ENCODE assay signal across 15 mouse cellular contexts in the genomic region with DNA sequence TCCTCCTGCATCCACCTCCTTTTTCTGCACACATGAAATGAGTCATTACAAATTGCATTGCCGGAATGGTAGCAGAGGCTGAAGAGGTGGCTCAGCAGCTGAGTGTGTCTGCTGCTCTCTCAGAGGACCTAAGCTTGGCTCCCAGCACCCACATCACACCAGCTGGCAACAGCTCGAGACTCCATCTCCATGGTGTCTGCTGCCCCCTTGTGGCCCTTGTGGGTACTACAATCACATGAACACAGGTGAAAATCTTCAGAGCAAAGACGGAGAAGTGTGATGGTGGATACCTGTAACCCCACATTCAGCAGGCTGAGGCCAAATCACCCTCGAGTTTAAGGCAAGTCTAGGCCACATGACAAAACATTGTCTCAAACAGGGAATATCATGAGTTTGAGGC. TPM values are rescaled to one million over a fixed set of nuclear protein-coding genes. Genes with fewer than 3 reads are reported as not detected.
DNase-seq lines count a peak whose midpoint lies in the region; ATAC-seq and TF ChIP-seq lines count a peak whose summit lies in the region.
"Had no signal": no experiment of that assay in that cellular context is flagged by ENCODE, and none has a peak within 500 bp of the region (broad histone marks: within the 10 kb centered on the region; RNA-seq: fewer than 3 reads in every experiment).

No protein-coding gene starts in this region.

- H3K9me3 ChIP-seq in megakaryocyte, embryonic 14.5 days = peaks cover 28% of the 10 kb centered on the region
- no peaks in the 10 kb centered on the region for H3K9me3 ChIP-seq in stomach, postnatal 0 days (ENCODE audit: control insufficient read depth, low read length)

- no peak overlapping the region for H3K4me2 ChIP-seq in stomach, postnatal 0 days (replicated peaks; ENCODE audit: low read depth)
- H3K4me2 ChIP-seq: heart, embryonic 11.5 days; midbrain, embryonic 11.5 days had no signal

- H3K4me1 ChIP-seq in megakaryocyte, embryonic 14.5 days = peaks cover 6% of the 10 kb centered on the region
- no peaks in the 10 kb centered on the region for H3K4me1 ChIP-seq in bone marrow, adult 2 months (ENCODE audit: control insufficient read depth, insufficient read depth, low read length)
- H3K4me1 ChIP-seq in stomach, postnatal 0 days (replicated peaks; ENCODE audit: control insufficient read depth, insufficient read depth) = no peaks in the 10 kb centered on the region

- no peaks in the 10 kb centered on the region for H3K36me3 ChIP-seq in megakaryocyte, embryonic 14.5 days (replicated peaks; ENCODE audit: low read length)
- no peaks in the 10 kb centered on the region for H3K36me3 ChIP-seq in stomach, postnatal 0 days (ENCODE audit: control insufficient read depth, insufficient read depth, low read length)

- peaks cover 19% of the 10 kb centered on the region for H3K27me3 ChIP-seq in megakaryocyte, embryonic 14.5 days (replicated peaks)
- H3K27me3 ChIP-seq in stomach, postnatal 0 days (ENCODE audit: control insufficient read depth, insufficient read depth, low read length) = no peaks in the 10 kb centered on the region

- TF ChIP-seq CTCF in gastrocnemius, adult 2 months (IDR thresholded peaks at IDR 0.05) = peak; percentile 30
- peak; percentile 75 for TF ChIP-seq CTCF in bone marrow, adult 2 months (IDR thresholded peaks at IDR 0.05; ENCODE audit: control insufficient read depth, insufficient read depth, low read length)
- peak; percentile 61 for TF ChIP-seq CTCF in stomach, postnatal 0 days (IDR thresholded peaks at IDR 0.05; ENCODE audit: low read depth)

- no peak for TF ChIP-seq EP300 in stomach, postnatal 0 days (optimal IDR thresholded peaks at IDR 0.05)

- no peak overlapping the region for H3K4me3 ChIP-seq in gastrocnemius, adult 2 months
- peak overlapping the region; percentile 8 for H3K4me3 ChIP-seq in megakaryocyte, embryonic 14.5 days (replicated peaks)
- no peak overlapping the region for H3K4me3 ChIP-seq in bone marrow, adult 2 months (replicated peaks; ENCODE audit: control insufficient read depth, low read depth, low read length)
- H3K4me3 ChIP-seq in stomach, postnatal 0 days (ENCODE audit: low read depth, low read length) = no peak overlapping the region

- 41% methylated on average over 4 of the region's 4 CpGs for WGBS in bone marrow, adult 2 months
- WGBS in stomach, postnatal 0 days = 48% methylated on average over 4 of the region's 4 CpGs

- H3K9ac ChIP-seq in stomach, postnatal 0 days (ENCODE audit: low read length) = no peak overlapping the region

- H3K27ac ChIP-seq in gastrocnemius, adult 2 months = no peak overlapping the region
- no peak overlapping the region for H3K27ac ChIP-seq in bone marrow, adult 2 months (ENCODE audit: control insufficient read depth, insufficient read depth, low read depth, low read length, poor library complexity)
- H3K27ac ChIP-seq in stomach, postnatal 0 days (replicated peaks) = no peak overlapping the region

- TF ChIP-seq POLR2A in bone marrow, adult 2 months (IDR thresholded peaks at IDR 0.05; ENCODE audit: borderline replicate concordance, control insufficient read depth, low read depth, low read length) = no peak

- no peak for DNase-seq in gastrocnemius, adult 2 months
- DNase-seq in gastrocnemius, postnatal 14 days = no peak
- DNase-seq in stomach, postnatal 0 days (ENCODE audit: low spot score) = no peak
- DNase-seq in frontal cortex, postnatal 25 days (ENCODE audit: low spot score in 2 of 2) = no peak
- DNase-seq in embryo, embryonic 9.5 days (ENCODE audit: extremely low spot score) = no peak
- DNase-seq: cerebellum, adult 11-12 months had no signal

- ATAC-seq in megakaryocyte, adult 5-6 weeks (ENCODE audit: poor library complexity, severe bottlenecking) = no peak
- no peak for ATAC-seq in stomach, postnatal 0 days (ENCODE audit: low FRiP score, low TSS enrichment)
- ATAC-seq: hindbrain, embryonic 16.5 days had no signal

- intact Hi-C loops in gastrocnemius, adult 2 months (cut with DNase I) = no loop called here
- intact Hi-C loops in gastrocnemius, postnatal 14 days (cut with DNase I; ENCODE audit: low total_unique reads) = no loop called here

RNA-seq across cellular contexts. Expression of a gene that starts 8.9 kb away (rescaled TPM):
- total RNA-seq in gastrocnemius, adult 2 months (2021) = not detected
- total RNA-seq in gastrocnemius, postnatal 14 days (2021) = not detected
- not detected in 2 replicates for polyA plus RNA-seq in megakaryocyte, embryonic 14.5 days (2012; ENCODE audit: insufficient read depth, low replicate concordance)
- not detected in 2 replicates for total RNA-seq in megakaryocyte, adult 5-6 weeks (2015)
- not detected in 2 replicates for total RNA-seq in megakaryocyte, adult 5-6 weeks (2017)
- polyA plus RNA-seq in bone marrow, adult 2 months (2011; ENCODE audit: insufficient read depth, insufficient read length, low replicate concordance, missing spikeins) = not detected in 2 replicates
- 196 and 201 TPM in 2 replicates for polyA plus RNA-seq in stomach, postnatal 0 days (2015; fragmentation: Nextera tagmentation; extraction: Ambion mirVana)
- polyA plus RNA-seq: C2C12; embryonic facial prominence, embryonic 11.5 days; heart, embryonic 11.5 days; hindbrain, embryonic 16.5 days; midbrain, embryonic 11.5 days; neural tube, embryonic 14.5 days had no signal

RNA-seq across cellular contexts. Expression of a gene that starts 12.2 kb away (rescaled TPM):
- total RNA-seq in gastrocnemius, adult 2 months (2021) = under 1 TPM; 0.25 to 0.64 TPM
- total RNA-seq in gastrocnemius, postnatal 14 days (2021) = under 1 TPM; 0.29 to 0.33 TPM
- polyA plus RNA-seq in megakaryocyte, embryonic 14.5 days (2012; ENCODE audit: insufficient read depth, low replicate concordance) = 9.0 and 25.3 TPM in 2 replicates
- 5.9 and 7.6 TPM in 2 replicates for total RNA-seq in megakaryocyte, adult 5-6 weeks (2015)
- 14.2 and 17.0 TPM in 2 replicates for total RNA-seq in megakaryocyte, adult 5-6 weeks (2017)
- polyA plus RNA-seq in bone marrow, adult 2 months (2011; ENCODE audit: insufficient read depth, insufficient read length, low replicate concordance, missing spikeins) = 118 and 180 TPM in 2 replicates
- 15.5 and 17.0 TPM in 2 replicates for polyA plus RNA-seq in stomach, postnatal 0 days (2015; fragmentation: Nextera tagmentation; extraction: Ambion mirVana)

RNA-seq across cellular contexts. Expression of a gene that starts 24.2 kb away (rescaled TPM):
- not detected for total RNA-seq in gastrocnemius, adult 2 months (2021)
- total RNA-seq in gastrocnemius, postnatal 14 days (2021) = not detected
- not detected in 2 replicates for polyA plus RNA-seq in megakaryocyte, embryonic 14.5 days (2012; ENCODE audit: insufficient read depth, low replicate concordance)
- not detected in 2 replicates for total RNA-seq in megakaryocyte, adult 5-6 weeks (2015)
- total RNA-seq in megakaryocyte, adult 5-6 weeks (2017) = not detected in 2 replicates
- polyA plus RNA-seq in bone marrow, adult 2 months (2011; ENCODE audit: insufficient read depth, insufficient read length, low replicate concordance, missing spikeins) = not detected in 2 replicates
- 0.15 and 0.42 TPM in 2 replicates for polyA plus RNA-seq in stomach, postnatal 0 days (2015; fragmentation: Nextera tagmentation; extraction: Ambion mirVana)
- polyA plus RNA-seq: embryonic facial prominence, embryonic 11.5 days; heart, embryonic 11.5 days; midbrain, embryonic 11.5 days had no signal

RNA-seq across cellular contexts. Expression of a gene that starts 41.4 kb away (rescaled TPM):
- 1 to 10 TPM; 2.4 to 2.5 TPM for total RNA-seq in gastrocnemius, adult 2 months (2021)
- total RNA-seq in gastrocnemius, postnatal 14 days (2021) = 1 to 10 TPM; 1.7 to 2.4 TPM
- 1.1 TPM in 1 of 2 replicates, not detected in the other for polyA plus RNA-seq in megakaryocyte, embryonic 14.5 days (2012; ENCODE audit: insufficient read depth, low replicate concordance)
- 0.49 and 1.6 TPM in 2 replicates for total RNA-seq in megakaryocyte, adult 5-6 weeks (2015)
- 0.94 and 0.95 TPM in 2 replicates for total RNA-seq in megakaryocyte, adult 5-6 weeks (2017)
- 1.9 and 5.4 TPM in 2 replicates for polyA plus RNA-seq in bone marrow, adult 2 months (2011; ENCODE audit: insufficient read depth, insufficient read length, low replicate concordance, missing spikeins)
- 4.8 and 5.5 TPM in 2 replicates for polyA plus RNA-seq in stomach, postnatal 0 days (2015; fragmentation: Nextera tagmentation; extraction: Ambion mirVana)

RNA-seq across cellular contexts. Expression of a gene that starts 41.5 kb away (rescaled TPM):
- 10 to 100 TPM in 1 of 2 experiments, 1 to 10 TPM in 1; 9.4 to 10.2 TPM for total RNA-seq in gastrocnemius, adult 2 months (2021)
- 1 to 10 TPM; 9.2 to 9.5 TPM for total RNA-seq in gastrocnemius, postnatal 14 days (2021)
- polyA plus RNA-seq in megakaryocyte, embryonic 14.5 days (2012; ENCODE audit: insufficient read depth, low replicate concordance) = 42.3 and 58.9 TPM in 2 replicates
- total RNA-seq in megakaryocyte, adult 5-6 weeks (2015) = 21.6 and 22.3 TPM in 2 replicates
- total RNA-seq in megakaryocyte, adult 5-6 weeks (2017) = 16.7 and 30.3 TPM in 2 replicates
- 32.3 and 59.7 TPM in 2 replicates for polyA plus RNA-seq in bone marrow, adult 2 months (2011; ENCODE audit: insufficient read depth, insufficient read length, low replicate concordance, missing spikeins)
- 14.1 and 14.4 TPM in 2 replicates for polyA plus RNA-seq in stomach, postnatal 0 days (2015; fragmentation: Nextera tagmentation; extraction: Ambion mirVana)

Comparison
In these comparisons a context has a peak if more than half of its experiments do, and no peak if none do; other contexts are left out.
1. RNA of a gene that starts 12.2 kb away (total RNA-seq): 5.9 to 17.0 TPM in megakaryocyte, adult 5-6 weeks; 0.25 to 0.64 TPM in gastrocnemius, adult 2 months and 0.29 to 0.33 TPM in gastrocnemius, postnatal 14 days; every median in the first group is over 4 times any median in the second.
2. Peak in every context shown above with its lines, with median percentiles within 50 percentile points of each other: CTCF ChIP-seq.